Mouse (Mus musculus) limb, embryonic 13.5 days (tissue): ENCODE data around the gene P3h4. TPM values are rescaled to one million over a fixed set of nuclear protein-coding genes. Genes with fewer than 3 reads are reported as not detected.
A peak's percentile ranks its signal among the peaks of the same experiment; 100 is the strongest.

ENCODE experiments used
- ATAC-seq: fragments of 200-750 bp; cut with Nextera tagmentation; 2 replicates; pipeline ENCODE4 v1.8.0; 2017; ENCODE audit warnings: low read depth, moderate number of reproducible peaks, moderate TSS enrichment; ENCODE audit not compliant: low FRiP score
- H3K27ac ChIP-seq: fragments of 300-500 bp; sonication (generic); 2 replicates; pipeline ENCODE4 v1.5.1; 2015; ENCODE audit warnings: inconsistent platforms, mild to moderate bottlenecking, moderate library complexity
- H3K27me3 ChIP-seq: fragments of 300-500 bp; sonication (generic); 2 replicates; pipeline ENCODE4 v1.6.1; 2015; ENCODE audit warnings: mild to moderate bottlenecking, inconsistent platforms
- H3K36me3 ChIP-seq: fragments of 300-500 bp; sonication (generic); 2 replicates; pipeline ENCODE4 v1.6.1; 2015; ENCODE audit warnings: inconsistent platforms, mild to moderate bottlenecking, moderate library complexity
- H3K4me1 ChIP-seq: fragments of 300-500 bp; sonication (generic); 2 replicates; pipeline ENCODE4 v1.6.1; 2015; ENCODE audit warnings: inconsistent platforms
- H3K4me2 ChIP-seq: fragments of 300-500 bp; sonication (generic); replicated peaks from 2 replicates; pipeline ENCODE4 v1.6.1; 2015; ENCODE audit warnings: inconsistent platforms, mild to moderate bottlenecking, moderate library complexity
- H3K4me3 ChIP-seq: fragments of 300-500 bp; sonication (generic); 2 replicates; pipeline ENCODE4 v1.5.1; 2015; ENCODE audit warnings: moderate library complexity, mild to moderate bottlenecking, inconsistent platforms
- H3K9ac ChIP-seq: fragments of 300-500 bp; sonication (generic); 2 replicates; pipeline ENCODE4 v1.6.1; 2015; ENCODE audit warnings: mild to moderate bottlenecking, inconsistent platforms
- H3K9me3 ChIP-seq: fragments of 300-500 bp; sonication (generic); 2 replicates; pipeline ENCODE4 v1.6.1; 2016; ENCODE audit warnings: inconsistent platforms
- WGBS: fragments of 180-500 bp; shearing (Covaris S2); methylation state at CpG from one replicate; pipeline ENCODE4 v1.1.7; 2015; 5-methylcytosine and 5-hydroxymethylcytosine counted together
- polyA plus RNA-seq: library from polyadenylated mRNA; unstranded; fragments of >200 nt; fragmentation: Nextera tagmentation; extraction: Ambion mirVana; gene quantifications from 2 replicates; pipeline ENCODE4 v1.2.1, GENCODE M21; 2015

P3h4 gene
- polyA plus RNA-seq, 1 experiment from 2014 or later, result 77.1 TPM

GRCm38 (mm10) chr11:100406995-100407705, 7.5 kb downstream of the P3h4 start:
- no peak overlapping the region for H3K4me3 ChIP-seq
- no peak for ATAC-seq
- no peaks in the 10 kb centered on the region for H3K9me3 ChIP-seq
- no peaks in the 10 kb centered on the region for H3K27me3 ChIP-seq
- H3K9ac ChIP-seq, result no peak overlapping the region
- no peak overlapping the region for H3K27ac ChIP-seq
- H3K36me3 ChIP-seq, result peaks cover 42% of the 10 kb centered on the region
- peaks cover 16% of the 10 kb centered on the region for H3K4me1 ChIP-seq
- H3K4me2 ChIP-seq, result no peak overlapping the region
- WGBS, result 85% methylated on average over 5 of the region's 5 CpGs

- WGBS, result 78% methylated on average over 8 of the region's 8 CpGs
- no peaks in the 10 kb centered on the region for H3K9me3 ChIP-seq
- ATAC-seq, result no peak
- no peaks in the 10 kb centered on the region for H3K27me3 ChIP-seq
- H3K4me3 ChIP-seq, result no peak overlapping the region
- peaks cover 9% of the 10 kb centered on the region; the same call in 1 of the 2 replicates for H3K4me1 ChIP-seq
- no peak overlapping the region for H3K27ac ChIP-seq
- H3K9ac ChIP-seq, result no peak overlapping the region
- peaks cover 35% of the 10 kb centered on the region for H3K36me3 ChIP-seq
- no peak overlapping the region for H3K4me2 ChIP-seq
Observed at GRCm38 (mm10) chr11:100406273-100406672, 8.4 kb downstream of the P3h4 start.

GRCm38 (mm10) chr11:100404456-100405074, 10.1 kb downstream of the P3h4 start:
- no peak for ATAC-seq
- no peaks in the 10 kb centered on the region for H3K27me3 ChIP-seq
- H3K4me3 ChIP-seq, result no peak overlapping the region
- no peak overlapping the region for H3K9ac ChIP-seq
- no peaks in the 10 kb centered on the region for H3K9me3 ChIP-seq
- peaks cover 19% of the 10 kb centered on the region for H3K36me3 ChIP-seq
- WGBS, result 79% methylated on average over 3 of the region's 3 CpGs
- no peak overlapping the region for H3K4me2 ChIP-seq
- H3K4me1 ChIP-seq, result peaks cover 9% of the 10 kb centered on the region; the same call in 1 of the 2 replicates
- no peak overlapping the region for H3K27ac ChIP-seq

- Histone ChIP-seq H3K36me3 (peaks cover 9% of the 10 kb centered on the region), H3K4me1 (peaks cover 9% of the 10 kb centered on the region; the same call in 1 of the 2 replicates), H3K4me2 (no peak overlapping the region), H3K27me3 (no peaks in the 10 kb centered on the region), H3K9me3 (no peaks in the 10 kb centered on the region), H3K27ac (no peak overlapping the region), H3K4me3 (no peak overlapping the region), H3K9ac (no peak overlapping the region)
- ATAC-seq, result no peak
- WGBS, result 68% methylated on average over 10 of the region's 10 CpGs
Observed at GRCm38 (mm10) chr11:100403445-100404134, 11.0 kb downstream of the P3h4 start.

- Histone ChIP-seq H3K4me3 (no peak overlapping the region), H3K9ac (no peak overlapping the region), H3K27me3 (no peaks in the 10 kb centered on the region), H3K27ac (no peak overlapping the region), H3K4me2 (no peak overlapping the region), H3K4me1 (0 out of 2 replicates have a peak, but pooled peaks cover 4% of the 10 kb centered on the region), H3K36me3 (0 out of 2 replicates have a peak, but pooled peaks cover under 1% of the 10 kb centered on the region), H3K9me3 (no peaks in the 10 kb centered on the region)
- ATAC-seq, result no peak
- WGBS, result 87% methylated on average over 2 of the region's 2 CpGs
Observed at GRCm38 (mm10) chr11:100402682-100403081, 12.0 kb downstream of the P3h4 start.

- 18% methylated on average over 6 of the region's 6 CpGs for WGBS
- no peak for ATAC-seq
- Histone ChIP-seq H3K27ac (no peak overlapping the region), H3K27me3 (no peaks in the 10 kb centered on the region), H3K4me2 (no peak overlapping the region), H3K4me1 (0 out of 2 replicates have a peak, but pooled peaks cover 3% of the 10 kb centered on the region), H3K4me3 (no peak overlapping the region), H3K9ac (no peak overlapping the region), H3K9me3 (no peaks in the 10 kb centered on the region), H3K36me3 (no peaks in the 10 kb centered on the region)
Observed at GRCm38 (mm10) chr11:100402240-100402639, 12.4 kb downstream of the P3h4 start.

GRCm38 (mm10) chr11:100400842-100401241, 13.8 kb downstream of the P3h4 start:
- WGBS, result 63% methylated on average over 6 of the region's 6 CpGs
- ATAC-seq, result no peak

GRCm38 (mm10) chr11:100399727-100400538, 14.7 kb downstream of the P3h4 start:
- ATAC-seq, result no peak
- Histone ChIP-seq H3K9ac (no peak overlapping the region), H3K4me2 (no peak overlapping the region), H3K27me3 (0 out of 2 replicates have a peak, but pooled peaks cover 4% of the 10 kb centered on the region), H3K4me1 (peaks cover 26% of the 10 kb centered on the region), H3K36me3 (no peaks in the 10 kb centered on the region), H3K27ac (no peak overlapping the region), H3K9me3 (no peaks in the 10 kb centered on the region), H3K4me3 (no peak overlapping the region)
- 72% methylated on average over 12 of the region's 12 CpGs for WGBS

More at GRCm38 (mm10) chr11:100400842-100401241, 13.8 kb downstream of the P3h4 start:
- Histone ChIP-seq H3K4me2 (no peak overlapping the region), H3K27me3 (0 out of 2 replicates have a peak, but pooled peaks cover 4% of the 10 kb centered on the region), H3K9ac (no peak overlapping the region), H3K36me3 (no peaks in the 10 kb centered on the region), H3K27ac (no peak overlapping the region), H3K4me3 (no peak overlapping the region), H3K9me3 (no peaks in the 10 kb centered on the region), H3K4me1 (peaks cover 17% of the 10 kb centered on the region)

GRCm38 (mm10) chr11:100399320-100399719, 15.3 kb downstream of the P3h4 start:
- no peak for ATAC-seq
- 70% methylated on average over 9 of the region's 9 CpGs for WGBS
- peaks cover 32% of the 10 kb centered on the region for H3K4me1 ChIP-seq
- no peaks in the 10 kb centered on the region for H3K9me3 ChIP-seq
- H3K4me2 ChIP-seq, result no peak overlapping the region
- H3K36me3 ChIP-seq, result no peaks in the 10 kb centered on the region
- no peak overlapping the region for H3K9ac ChIP-seq
- H3K4me3 ChIP-seq, result no peak overlapping the region
- H3K27me3 ChIP-seq, result 0 out of 2 replicates have a peak, but pooled peaks cover 4% of the 10 kb centered on the region
- peak overlapping the region; percentile 34; the same call in 1 of the 2 replicates for H3K27ac ChIP-seq

- ATAC-seq, result no peak
- no peaks in the 10 kb centered on the region for H3K9me3 ChIP-seq
- 98% methylated on average over 7 of the region's 7 CpGs for WGBS
- H3K4me2 ChIP-seq, result no peak overlapping the region
- no peak overlapping the region for H3K9ac ChIP-seq
- 0 out of 2 replicates have a peak overlapping the region, but pooled peaks have one; percentile 6 for H3K27ac ChIP-seq
- 0 out of 2 replicates have a peak, but pooled peaks cover 4% of the 10 kb centered on the region for H3K27me3 ChIP-seq
- peaks cover 32% of the 10 kb centered on the region for H3K4me1 ChIP-seq
- no peak overlapping the region for H3K4me3 ChIP-seq
- H3K36me3 ChIP-seq, result no peaks in the 10 kb centered on the region
Observed at GRCm38 (mm10) chr11:100398517-100398916, 16.1 kb downstream of the P3h4 start.

GRCm38 (mm10) chr11:100397600-100398389, 16.8 kb downstream of the P3h4 start, which contains the start of gene Jup:
Jup (minus strand) TSS chr11:100397763.
- Histone ChIP-seq H3K4me2 (peak within 1 kb of the TSS; percentile 85), H3K9me3 (no peaks in the 10 kb centered on the region), H3K27me3 (0 out of 2 replicates have a peak, but pooled peaks cover 4% of the 10 kb centered on the region), H3K9ac (peak within 1 kb of the TSS; percentile 75), H3K36me3 (no peaks in the 10 kb centered on the region), H3K27ac (peak within 1 kb of the TSS; percentile 61; the same call in 1 of the 2 replicates), H3K4me3 (peak within 1 kb of the TSS; percentile 71), H3K4me1 (peaks cover 32% of the 10 kb centered on the region)
- 1% methylated on average over 37 of the region's 37 CpGs for WGBS
- peak; percentile 96 for ATAC-seq
